Mouse (Mus musculus): ENCODE results near the gene 5830411N06Rik. TPM values are rescaled to one million over a fixed set of nuclear protein-coding genes. Genes with fewer than 3 reads are reported as not detected.

5830411N06Rik gene
- total and polyA plus RNA-seq, 3 experiments = not detected

DNA sequence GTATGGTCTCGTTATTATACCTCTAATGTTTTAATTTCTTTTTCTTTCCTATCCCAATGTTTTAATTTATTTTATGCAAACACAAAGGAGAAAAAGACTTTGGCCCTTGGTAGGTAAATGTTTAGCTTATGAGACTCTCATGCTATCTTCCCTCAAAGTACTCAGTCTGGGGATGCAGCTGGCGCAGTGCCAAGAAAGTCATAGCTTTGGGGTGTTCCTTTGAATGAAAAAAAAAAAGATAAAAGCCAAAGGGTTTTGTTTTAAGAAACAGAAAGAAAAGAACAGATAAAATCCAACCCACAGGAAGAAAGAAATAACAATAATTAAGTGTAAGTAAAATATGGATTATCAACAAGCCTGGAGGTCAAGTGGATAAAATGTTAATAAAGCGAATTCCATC lies 38.4 kb upstream of the 5830411N06Rik start:
- H3K79me2 ChIP-seq (replicated peaks; ENCODE audit: control insufficient read depth, extremely low read depth, insufficient read depth, poor library complexity, severe bottlenecking) = no peaks in the 10 kb centered on the region
- no peak for TF ChIP-seq RAD21 (IDR thresholded peaks at IDR 0.05; ENCODE audit: low read depth, low read length)
- no peak for TF ChIP-seq ZC3H11A (IDR thresholded peaks at IDR 0.05; ENCODE audit: low read depth, low read length)
- TF ChIP-seq GABPA (IDR thresholded peaks at IDR 0.05; ENCODE audit: insufficient replicate concordance, low read depth, low read length) = no peak
- no peak for TF ChIP-seq IRF4 (IDR thresholded peaks at IDR 0.05; ENCODE audit: low read depth, low read length)
- no peak for TF ChIP-seq MYC (IDR thresholded peaks at IDR 0.05; ENCODE audit: low read depth, low read length)
- TF ChIP-seq CHD2 (IDR thresholded peaks at IDR 0.05; ENCODE audit: low read length) = no peak
- no peak for TF ChIP-seq POLR2AphosphoS2 (IDR thresholded peaks at IDR 0.05; ENCODE audit: low read depth, low read length)
- H3K9ac ChIP-seq (ENCODE audit: insufficient read depth, low read depth) = no peak overlapping the region
- in situ Hi-C loops (cut with MboI; ENCODE audit: low pct_ligation_motif_present, low pct_unique_long_range_greater_than_20kb, low sequenced_read_pairs) = no loop called here
- no peaks in the 10 kb centered on the region for H3K4me1 ChIP-seq (ENCODE audit: control insufficient read depth in 1 of 2, insufficient read depth in 2 of 2)
- no peaks in the 10 kb centered on the region for H3K36me3 ChIP-seq (replicated peaks in 1 of 2; ENCODE audit: control insufficient read depth in 1 of 2, insufficient read depth in 1 of 2, low read length in 1 of 2)
- no peak overlapping the region for H3K4me3 ChIP-seq (replicated peaks in 1 of 3; ENCODE audit: low read depth in 2 of 3, low read length in 2 of 3, poor library complexity in 1 of 3)
- no peak overlapping the region for H3K27ac ChIP-seq (ENCODE audit: insufficient read depth, low read depth)
- no peaks in the 10 kb centered on the region for H3K9me3 ChIP-seq (replicated peaks; ENCODE audit: low read length)
- peaks cover 92% of the 10 kb centered on the region for H3K27me3 ChIP-seq (replicated peaks)
- DNase-seq (ENCODE audit: extremely low read depth) = no peak
- dilution Hi-C loops (cut with MboI; ENCODE audit: extremely low pct_ligation_motif_present, extremely low pct_unique_long_range_greater_than_20kb, low sequenced_read_pairs) = no loop called here
- H3K4me2 ChIP-seq (ENCODE audit: insufficient read depth, low read depth, poor library complexity, severe bottlenecking) = no peak overlapping the region

DNA sequence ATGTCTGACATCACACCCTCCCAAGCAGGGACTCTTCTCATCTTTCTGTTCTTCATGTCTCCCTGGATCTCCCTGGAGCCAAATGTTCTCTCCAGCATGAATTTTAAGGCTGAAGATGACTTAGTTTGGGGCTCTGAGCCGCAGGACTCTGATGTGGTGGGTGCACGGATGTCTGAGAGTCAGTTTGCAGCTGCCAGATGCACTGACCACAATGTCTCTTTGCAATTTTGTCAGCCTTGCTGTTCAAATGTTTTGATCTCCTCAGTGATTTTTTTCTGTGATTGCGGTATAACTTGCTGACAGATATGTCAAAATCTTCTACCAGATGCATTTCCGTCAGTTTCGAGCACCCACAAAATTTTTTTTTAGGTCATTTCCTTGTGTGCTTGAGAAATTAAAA lies 33.2 kb upstream of the 5830411N06Rik start:
- Histone ChIP-seq H3K27ac (ENCODE audit: insufficient read depth, low read depth) (no peak overlapping the region), H3K79me2 (replicated peaks; ENCODE audit: control insufficient read depth, extremely low read depth, insufficient read depth, poor library complexity, severe bottlenecking) (no peaks in the 10 kb centered on the region), H3K36me3 (replicated peaks in 1 of 2; ENCODE audit: control insufficient read depth in 1 of 2, insufficient read depth in 1 of 2, low read length in 1 of 2) (no peaks in the 10 kb centered on the region), H3K4me1 (ENCODE audit: control insufficient read depth in 1 of 2, insufficient read depth in 2 of 2) (no peaks in the 10 kb centered on the region), H3K4me3 (replicated peaks in 1 of 3; ENCODE audit: low read depth in 2 of 3, low read length in 2 of 3, poor library complexity in 1 of 3) (no peak overlapping the region), H3K27me3 (replicated peaks) (peaks cover 90% of the 10 kb centered on the region), H3K9me3 (replicated peaks; ENCODE audit: low read length) (no peaks in the 10 kb centered on the region), H3K4me2 (ENCODE audit: insufficient read depth, low read depth, poor library complexity, severe bottlenecking) (no peak overlapping the region), H3K9ac (ENCODE audit: insufficient read depth, low read depth) (no peak overlapping the region)
- dilution Hi-C loops (cut with MboI; ENCODE audit: extremely low pct_ligation_motif_present, extremely low pct_unique_long_range_greater_than_20kb, low sequenced_read_pairs) (no loop called here), in situ Hi-C loops (cut with MboI; ENCODE audit: low pct_ligation_motif_present, low pct_unique_long_range_greater_than_20kb, low sequenced_read_pairs) (no loop called here)
- no peak for DNase-seq (ENCODE audit: extremely low read depth)
- TF ChIP-seq NRF1 (IDR thresholded peaks at IDR 0.05; ENCODE audit: low read depth, low read length) (no peak), POLR2A (IDR thresholded peaks at IDR 0.05; ENCODE audit: low read depth, low read length) (no peak), USF2 (conservative IDR thresholded peaks at IDR 0.05; ENCODE audit: low read depth, low read length) (no peak), CHD2 (IDR thresholded peaks at IDR 0.05; ENCODE audit: low read length) (no peak), JUND (conservative IDR thresholded peaks at IDR 0.05; ENCODE audit: low read depth, low read length) (no peak), KAT2A (IDR thresholded peaks at IDR 0.05; ENCODE audit: insufficient replicate concordance, low read length) (no peak), IRF4 (IDR thresholded peaks at IDR 0.05; ENCODE audit: low read depth, low read length) (no peak), ELF1 (IDR thresholded peaks at IDR 0.05; ENCODE audit: low read depth, low read length) (no peak), POLR2AphosphoS2 (IDR thresholded peaks at IDR 0.05; ENCODE audit: low read depth, low read length) (no peak)

DNA sequence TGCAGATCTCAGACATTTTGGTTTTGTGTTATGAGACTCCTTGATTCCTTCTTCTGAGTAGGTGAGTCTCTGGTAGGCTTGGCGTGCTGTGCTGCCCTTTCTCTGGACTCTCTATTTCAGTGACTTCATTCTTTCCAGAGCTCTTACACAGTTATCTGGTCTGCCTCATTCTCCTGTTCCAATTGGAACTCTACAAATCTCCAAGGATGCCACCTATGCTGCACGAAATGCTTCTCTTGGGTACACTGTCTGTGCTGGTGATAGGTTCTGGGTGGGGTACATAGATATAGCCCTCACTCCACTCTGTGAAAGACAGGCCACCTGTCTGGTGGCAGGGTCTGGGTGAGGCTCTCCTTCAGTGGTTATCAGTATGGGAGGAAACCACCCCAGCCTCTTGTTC lies 29.1 kb upstream of the 5830411N06Rik start, which contains the start of gene Cd163l1:
Cd163l1 (plus strand) TSS at position 301 of the 400 bp plus-strand sequence.
- in situ Hi-C loops (cut with MboI; ENCODE audit: low pct_ligation_motif_present, low pct_unique_long_range_greater_than_20kb, low sequenced_read_pairs) = no loop called here

More for the DNA sequence above, 29.1 kb upstream of the 5830411N06Rik start, which contains the start of gene Cd163l1:
- Histone ChIP-seq H3K4me3 (replicated peaks in 1 of 3; ENCODE audit: low read depth in 2 of 3, low read length in 2 of 3, poor library complexity in 1 of 3) (no peak within 1 kb of the TSS), H3K9me3 (replicated peaks; ENCODE audit: low read length) (no peaks in the 10 kb centered on the region), H3K36me3 (replicated peaks in 1 of 2; ENCODE audit: control insufficient read depth in 1 of 2, insufficient read depth in 1 of 2, low read length in 1 of 2) (no peaks in the 10 kb centered on the region), H3K27me3 (replicated peaks) (peaks cover 87% of the 10 kb centered on the region), H3K4me2 (ENCODE audit: insufficient read depth, low read depth, poor library complexity, severe bottlenecking) (no peak within 1 kb of the TSS), H3K4me1 (ENCODE audit: control insufficient read depth in 1 of 2, insufficient read depth in 2 of 2) (no peaks in the 10 kb centered on the region), H3K27ac (ENCODE audit: insufficient read depth, low read depth) (no peak within 1 kb of the TSS), H3K9ac (ENCODE audit: insufficient read depth, low read depth) (no peak within 1 kb of the TSS), H3K79me2 (replicated peaks; ENCODE audit: control insufficient read depth, extremely low read depth, insufficient read depth, poor library complexity, severe bottlenecking) (no peaks in the 10 kb centered on the region)
- no peak for DNase-seq (ENCODE audit: extremely low read depth)
- dilution Hi-C loops (cut with MboI; ENCODE audit: extremely low pct_ligation_motif_present, extremely low pct_unique_long_range_greater_than_20kb, low sequenced_read_pairs) = no loop called here
- TF ChIP-seq USF2 (conservative IDR thresholded peaks at IDR 0.05; ENCODE audit: low read depth, low read length) = no peak
- no peak for TF ChIP-seq SIN3A (IDR thresholded peaks at IDR 0.05; ENCODE audit: low read length)
- TF ChIP-seq USF1 (IDR thresholded peaks at IDR 0.05; ENCODE audit: low read depth, low read length) = no peak
- TF ChIP-seq CHD1 (IDR thresholded peaks at IDR 0.05; ENCODE audit: low read depth, low read length) = no peak
- no peak for TF ChIP-seq JUN (IDR thresholded peaks at IDR 0.05; ENCODE audit: insufficient read depth, low read depth, low read length)
- TF ChIP-seq ETS1 (conservative IDR thresholded peaks at IDR 0.05; ENCODE audit: low read depth, low read length) = no peak
- TF ChIP-seq ZMIZ1 (IDR thresholded peaks at IDR 0.05; ENCODE audit: low read depth, low read length) = no peak
- no peak for TF ChIP-seq IRF4 (IDR thresholded peaks at IDR 0.05; ENCODE audit: low read depth, low read length)
- no peak for TF ChIP-seq ELF1 (IDR thresholded peaks at IDR 0.05; ENCODE audit: low read depth, low read length)
- no peak for TF ChIP-seq PAX5 (IDR thresholded peaks at IDR 0.05; ENCODE audit: low read length)
